Mouse (Mus musculus) spleen, adult 18-20 months (tissue): Measurements from ENCODE around the gene Ccdc3.
"Not testable (repeated sequence)": the region's sequence is repeated elsewhere in the genome, so short reads cannot be mapped to it uniquely, and the experiment has no call there.

Experiments
- DNase-seq, 2 experiments: peaks; one replicate each; pipeline ENCODE4 v3.0.0; 2022; ENCODE audit warnings: mixed read lengths in 2 of 2

Gene Ccdc3

DNA sequence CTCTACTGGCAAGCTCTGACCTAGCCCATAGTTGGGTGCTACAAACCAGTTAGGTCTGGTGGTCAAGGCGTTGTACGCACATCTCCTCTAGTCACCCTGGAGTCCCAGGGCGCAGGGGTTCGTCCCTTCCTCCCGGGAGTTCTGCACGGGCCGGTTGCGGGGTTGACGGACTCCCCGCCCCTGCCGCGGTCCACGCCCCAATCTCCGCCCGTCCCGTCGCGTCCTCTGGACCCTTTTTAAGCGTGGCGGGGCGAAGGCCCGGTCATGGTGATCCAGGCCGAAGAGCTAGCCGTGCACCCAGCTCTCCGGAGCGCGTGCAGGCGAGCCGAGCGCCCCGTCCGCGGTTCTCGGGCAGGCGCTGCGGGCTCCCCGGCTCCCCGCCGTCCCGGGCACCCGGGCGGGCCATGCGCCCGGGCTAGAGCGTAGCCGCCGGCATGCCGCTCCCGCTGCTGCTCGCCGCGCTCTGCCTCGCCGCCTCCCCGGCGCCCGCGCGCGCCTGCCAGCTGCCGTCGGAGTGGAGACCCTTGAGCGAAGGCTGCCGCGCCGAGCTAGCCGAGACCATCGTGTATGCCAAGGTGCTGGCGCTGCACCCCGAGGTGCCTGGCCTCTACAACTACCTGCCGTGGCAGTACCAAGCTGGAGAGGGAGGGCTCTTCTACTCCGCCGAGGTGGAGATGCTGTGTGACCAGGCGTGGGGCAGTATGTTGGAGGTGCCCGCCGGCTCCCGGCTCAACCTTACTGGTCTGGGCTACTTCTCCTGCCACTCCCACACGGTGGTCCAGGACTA is at the start of gene Ccdc3:
Gene Ccdc3 (plus strand): TSS at position 277 of the 787 bp plus-strand sequence.
- DNase-seq = no peak

DNA sequence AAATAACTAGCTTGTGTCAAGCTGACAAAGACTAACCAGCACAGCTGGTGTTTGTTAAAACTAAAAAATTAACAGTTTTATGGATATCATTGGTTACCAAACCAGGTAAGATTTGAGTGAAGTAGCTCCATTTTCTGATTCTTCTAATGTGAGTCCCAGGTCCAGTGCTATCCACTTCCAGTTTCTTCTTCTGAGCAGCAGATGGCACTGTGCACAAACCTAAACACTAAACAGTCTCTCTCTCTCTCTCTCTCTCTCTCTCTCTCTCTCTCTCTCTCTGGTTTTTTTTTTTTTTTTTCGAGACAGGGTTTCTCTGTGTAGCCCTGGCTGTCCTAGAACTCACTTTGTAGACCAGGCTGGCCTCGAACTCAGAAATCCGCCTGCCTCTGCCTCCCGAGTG is 47.2 kb upstream of the Ccdc3 start:
- DNase-seq = not testable (repeated sequence)

DNA sequence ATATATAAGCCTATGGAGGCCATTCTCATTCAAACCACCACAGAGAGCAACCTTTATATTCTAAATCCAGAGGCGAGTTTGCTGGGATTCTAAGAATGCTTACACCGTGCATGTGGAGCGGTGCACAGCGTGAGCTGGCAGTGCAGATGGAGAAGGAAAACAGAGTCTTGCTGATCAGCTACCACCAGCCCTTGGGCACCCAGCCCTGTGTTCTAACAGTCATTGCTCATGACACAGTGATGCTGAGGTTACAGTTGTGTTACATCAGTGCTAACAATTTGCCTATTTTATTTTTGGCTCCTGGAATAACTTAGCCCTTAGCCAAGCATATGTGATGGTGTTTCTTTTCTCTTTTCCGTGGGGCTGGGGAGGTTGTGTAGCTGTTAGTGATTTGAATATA is 42.7 kb upstream of the Ccdc3 start:
- DNase-seq = no peak

DNA sequence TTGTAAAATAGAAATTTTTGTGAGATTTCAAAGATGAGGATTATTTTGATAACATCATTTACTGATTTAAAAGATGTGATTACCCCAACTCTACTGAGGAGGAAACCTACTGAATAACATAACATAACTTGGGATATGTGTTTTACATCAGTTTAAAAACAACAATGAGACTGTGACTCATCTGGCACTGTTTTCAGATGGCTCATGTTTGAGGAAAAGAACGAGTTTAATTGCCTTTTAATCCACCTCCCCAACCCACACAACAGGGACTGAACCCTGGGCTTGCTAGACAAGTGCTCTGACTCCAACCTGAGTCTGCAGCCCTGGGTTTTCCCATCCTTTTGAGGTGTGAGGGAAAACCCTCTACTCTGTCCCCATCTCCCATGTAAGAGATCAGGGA is 42.3 kb upstream of the Ccdc3 start:
- no peak for DNase-seq

DNA sequence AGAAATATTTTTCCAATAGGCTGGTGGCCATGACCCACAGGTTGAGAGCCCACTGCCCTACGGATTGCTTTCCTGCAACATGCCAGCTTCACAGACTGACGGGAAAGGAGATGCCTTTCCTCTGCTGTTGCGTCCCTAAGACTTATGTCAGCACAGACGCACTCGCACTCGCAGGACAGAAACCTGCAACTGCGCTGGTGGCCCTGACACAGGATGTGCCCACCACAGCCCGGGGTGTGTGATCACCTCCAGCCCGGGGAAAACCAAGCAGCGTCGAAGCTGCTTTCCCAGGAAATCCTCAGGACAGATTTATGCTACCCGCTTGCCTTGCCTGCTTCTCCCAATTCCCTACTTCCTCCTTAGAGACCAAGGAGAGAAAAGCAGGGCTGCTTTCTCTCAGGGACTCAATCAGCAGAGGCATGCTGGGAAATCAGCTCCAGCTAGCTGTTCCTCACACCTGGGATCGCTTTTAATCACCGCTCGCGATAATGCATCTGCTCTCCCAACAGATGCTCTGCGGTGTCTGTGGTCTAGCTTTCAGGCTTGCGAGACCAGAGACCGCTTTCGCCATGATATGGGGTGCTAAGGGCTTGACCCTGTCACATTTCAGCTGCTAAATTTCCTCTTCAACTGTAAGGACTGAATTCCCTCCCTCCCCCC is 39.7 kb upstream of the Ccdc3 start:
- DNase-seq = no peak

DNA sequence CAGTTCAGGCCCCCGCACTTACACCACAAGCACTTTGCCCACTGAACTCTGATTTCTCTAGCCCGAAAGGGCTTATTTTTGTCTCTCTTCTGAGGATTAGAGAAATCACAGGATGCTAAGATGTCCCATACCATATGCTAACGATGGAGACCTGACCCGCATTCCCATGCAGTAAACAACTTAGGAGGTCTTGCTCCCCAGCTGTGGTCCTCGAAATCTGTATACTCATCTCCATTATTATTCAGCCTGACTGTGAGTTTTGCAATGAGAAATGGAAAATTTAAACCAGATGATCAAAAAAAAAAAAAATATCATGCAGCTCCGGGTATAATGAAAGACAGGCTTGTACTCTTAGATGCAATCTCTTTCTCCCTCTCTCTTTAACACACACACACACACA is 38.4 kb upstream of the Ccdc3 start:
- no peak for DNase-seq

DNA sequence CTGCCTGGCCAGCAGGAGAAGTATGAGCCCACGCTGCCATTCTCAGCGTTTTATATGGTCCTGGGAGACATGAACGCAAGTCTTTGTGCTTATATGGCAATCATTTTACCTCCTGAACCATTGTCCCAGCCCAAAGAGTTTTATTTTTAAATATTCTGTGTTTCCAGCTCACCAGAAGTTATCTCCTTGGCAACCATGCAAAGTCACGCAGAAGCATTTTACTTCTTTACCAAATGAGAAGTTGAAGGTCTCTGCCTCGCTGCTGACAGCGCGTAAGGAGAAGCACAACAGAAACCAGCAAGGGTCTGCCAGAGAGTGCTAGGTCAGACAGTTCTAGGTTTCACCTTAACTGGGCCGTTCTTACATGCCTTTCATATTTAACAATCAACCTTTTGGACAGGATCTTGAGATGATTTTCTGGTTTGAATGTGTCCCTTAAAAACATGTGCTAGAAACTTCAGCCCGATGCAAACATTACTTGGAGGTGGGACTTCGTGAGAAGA is 35.8 kb upstream of the Ccdc3 start:
- no peak for DNase-seq

DNA sequence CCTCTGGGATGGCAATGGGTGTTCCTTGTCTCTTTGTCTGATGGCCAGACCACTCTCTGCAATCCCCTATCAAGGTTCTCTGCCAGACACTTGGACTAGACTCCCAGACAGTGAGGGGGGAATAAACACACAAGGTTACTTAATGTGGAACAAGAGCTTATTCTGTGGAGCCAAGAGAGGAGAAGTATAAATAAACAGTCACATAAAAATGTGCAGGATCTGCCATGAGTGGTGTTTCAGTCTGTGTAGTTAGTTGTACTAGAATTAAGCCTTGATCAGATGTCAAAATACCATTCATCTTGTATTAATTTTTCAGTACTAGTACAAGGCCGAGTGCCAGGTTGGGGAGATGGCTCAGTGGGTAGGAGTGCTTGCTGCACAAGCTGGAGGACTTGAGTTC is 34.7 kb upstream of the Ccdc3 start:
- DNase-seq = no peak

DNA sequence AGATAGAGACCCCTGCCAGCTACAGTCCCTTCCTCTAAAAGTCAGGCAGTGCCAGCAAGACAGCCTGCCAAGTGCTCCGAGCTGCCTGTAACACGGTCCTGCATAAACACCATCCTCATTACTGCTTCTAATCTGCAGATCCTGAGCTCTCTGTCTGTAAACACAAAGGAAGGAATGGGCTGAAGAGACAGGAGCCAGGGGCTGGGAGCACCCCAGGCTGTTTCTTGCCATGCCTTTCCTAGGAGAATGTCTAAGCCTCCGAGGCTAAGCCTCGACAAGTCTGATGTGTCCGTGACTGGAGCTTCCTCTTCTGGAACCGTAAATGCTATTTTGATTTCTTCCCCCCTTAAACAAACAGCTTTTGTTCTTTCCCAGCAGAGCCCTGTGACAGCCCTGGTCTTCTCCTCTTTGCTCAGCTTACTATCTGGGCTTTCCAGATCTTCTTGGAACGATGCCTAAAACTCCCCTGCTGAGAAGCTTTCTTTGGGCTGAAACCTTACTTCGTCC is 24.7 kb upstream of the Ccdc3 start:
- no peak for DNase-seq

DNA sequence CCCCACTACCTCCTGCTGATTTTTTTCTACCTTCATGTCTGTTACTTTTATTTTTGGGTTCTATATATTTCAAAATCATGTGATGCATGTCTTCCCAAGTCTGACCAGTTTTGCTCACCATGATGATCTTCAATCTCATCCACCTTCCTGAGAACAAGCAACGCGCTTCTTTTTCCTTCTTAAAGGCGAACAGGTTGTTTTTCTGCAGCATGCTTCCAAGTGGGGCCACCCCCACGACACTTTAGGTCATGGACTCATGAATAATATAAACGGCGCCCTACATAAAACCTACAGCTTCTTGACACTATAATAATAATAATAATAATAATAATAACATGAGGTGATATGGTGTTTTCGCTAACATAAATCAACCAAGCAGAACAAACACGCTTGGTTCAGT is 23.2 kb upstream of the Ccdc3 start:
- DNase-seq = no peak

DNA sequence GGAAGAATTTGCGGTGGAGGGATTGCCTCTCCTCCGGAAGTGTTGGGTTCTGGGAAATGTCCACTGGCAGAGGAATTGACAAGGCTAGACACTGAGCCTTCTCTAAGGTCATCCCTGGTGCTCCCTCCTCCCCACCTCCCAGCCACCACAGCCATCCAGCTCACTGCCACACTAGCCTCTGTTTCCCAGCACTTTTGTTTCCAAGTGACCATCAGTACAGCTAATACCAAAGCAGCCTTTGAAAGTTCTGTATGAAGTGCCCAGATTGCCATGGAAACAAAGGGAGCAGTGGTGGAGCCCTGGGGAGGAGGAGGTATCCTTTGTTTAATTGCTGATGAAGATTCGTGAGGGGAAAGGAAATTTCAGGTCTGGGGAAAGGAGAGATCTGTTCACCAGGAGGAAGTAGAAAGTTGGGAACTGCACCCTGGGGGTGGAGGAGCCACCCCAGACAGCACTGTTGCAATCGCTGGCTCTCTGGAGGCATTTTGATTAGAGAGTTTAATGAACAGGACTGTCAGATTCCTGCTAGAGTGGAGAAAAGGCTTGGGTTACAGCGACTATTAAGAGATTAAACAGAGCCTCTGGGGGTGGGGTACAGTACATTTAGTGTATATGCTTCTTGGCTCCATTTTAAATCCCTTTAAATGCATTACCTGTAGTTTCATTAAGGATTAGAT is 20.6 kb upstream of the Ccdc3 start:
- no peak for DNase-seq

DNA sequence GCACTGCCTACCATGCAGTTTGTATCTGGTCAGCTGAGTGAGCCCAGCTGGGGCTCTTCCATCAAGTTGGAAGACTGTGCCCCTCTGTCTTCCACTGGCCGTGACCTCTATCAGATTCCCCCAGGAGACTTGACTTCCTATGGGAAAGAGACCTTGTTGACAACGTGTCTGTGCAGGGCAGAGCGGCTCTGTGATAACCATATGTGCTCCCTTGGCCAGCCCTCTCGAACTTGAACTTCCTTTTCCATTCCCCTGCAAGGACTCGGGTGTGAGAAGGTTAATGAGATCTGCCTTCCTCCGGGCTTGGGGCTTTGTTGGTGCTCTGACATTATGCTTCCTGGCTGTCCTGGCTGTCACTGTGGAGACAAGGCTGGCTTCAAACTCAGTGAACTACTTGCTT is 12.1 kb upstream of the Ccdc3 start:
- no peak for DNase-seq

DNA sequence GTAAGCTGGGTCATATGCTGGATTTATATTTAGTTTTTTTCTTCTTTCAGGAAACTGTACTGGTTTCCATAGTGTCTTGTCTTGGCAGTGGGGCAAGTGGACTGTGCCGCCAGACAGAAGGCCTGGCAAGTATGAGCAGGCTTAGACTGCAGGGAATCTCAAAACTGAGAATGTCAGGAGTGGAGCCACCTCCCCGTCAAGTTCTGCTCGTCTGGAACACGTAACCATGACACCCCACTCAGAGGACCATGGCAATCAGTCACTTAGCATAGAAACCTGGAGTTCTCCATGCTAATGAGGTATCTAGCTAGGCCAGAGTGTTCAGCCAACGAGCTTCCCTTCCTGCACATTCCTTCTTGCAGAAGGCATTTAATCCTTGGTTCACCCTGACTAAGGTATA is 10.2 kb upstream of the Ccdc3 start:
- DNase-seq = no peak

DNA sequence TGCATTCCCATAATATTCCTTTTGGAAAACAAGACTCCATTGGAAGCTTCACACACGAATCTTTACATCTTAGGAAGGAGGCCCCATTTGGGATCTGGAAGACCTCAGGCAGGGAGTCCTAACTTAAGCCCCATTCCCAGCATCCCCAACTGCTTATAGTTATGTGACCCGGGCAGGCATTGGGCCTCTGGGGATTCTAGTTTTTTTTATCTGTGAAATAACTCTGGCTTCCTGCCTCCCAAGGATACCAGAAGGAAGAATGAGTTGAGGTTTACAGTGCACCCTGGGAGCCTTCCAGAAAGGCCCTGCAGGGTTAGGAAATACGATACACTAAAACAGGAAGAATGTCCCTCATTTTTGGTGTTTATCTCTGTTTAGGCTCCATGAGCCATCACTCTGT is 8.5 kb upstream of the Ccdc3 start:
- DNase-seq = no peak

DNA sequence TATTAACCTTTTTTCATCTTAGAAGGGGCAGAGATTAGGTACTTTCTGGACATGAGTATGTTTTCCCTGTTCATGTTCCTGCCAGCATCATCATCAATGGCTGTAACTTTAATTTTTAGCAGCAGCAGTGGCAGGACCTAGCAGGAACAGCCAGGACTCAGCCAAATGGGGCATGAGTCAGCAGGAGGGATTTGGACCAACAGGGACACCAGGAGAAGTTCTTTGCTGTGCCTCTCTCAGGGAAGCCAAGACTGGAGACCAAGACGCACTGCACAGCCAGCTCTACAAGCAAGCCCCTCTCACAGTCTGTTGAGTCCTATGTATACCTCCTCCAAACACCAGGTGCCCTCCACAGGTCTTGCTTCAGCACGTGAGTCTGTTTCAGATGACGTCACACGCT is 5.5 kb upstream of the Ccdc3 start:
- DNase-seq = no peak

DNA sequence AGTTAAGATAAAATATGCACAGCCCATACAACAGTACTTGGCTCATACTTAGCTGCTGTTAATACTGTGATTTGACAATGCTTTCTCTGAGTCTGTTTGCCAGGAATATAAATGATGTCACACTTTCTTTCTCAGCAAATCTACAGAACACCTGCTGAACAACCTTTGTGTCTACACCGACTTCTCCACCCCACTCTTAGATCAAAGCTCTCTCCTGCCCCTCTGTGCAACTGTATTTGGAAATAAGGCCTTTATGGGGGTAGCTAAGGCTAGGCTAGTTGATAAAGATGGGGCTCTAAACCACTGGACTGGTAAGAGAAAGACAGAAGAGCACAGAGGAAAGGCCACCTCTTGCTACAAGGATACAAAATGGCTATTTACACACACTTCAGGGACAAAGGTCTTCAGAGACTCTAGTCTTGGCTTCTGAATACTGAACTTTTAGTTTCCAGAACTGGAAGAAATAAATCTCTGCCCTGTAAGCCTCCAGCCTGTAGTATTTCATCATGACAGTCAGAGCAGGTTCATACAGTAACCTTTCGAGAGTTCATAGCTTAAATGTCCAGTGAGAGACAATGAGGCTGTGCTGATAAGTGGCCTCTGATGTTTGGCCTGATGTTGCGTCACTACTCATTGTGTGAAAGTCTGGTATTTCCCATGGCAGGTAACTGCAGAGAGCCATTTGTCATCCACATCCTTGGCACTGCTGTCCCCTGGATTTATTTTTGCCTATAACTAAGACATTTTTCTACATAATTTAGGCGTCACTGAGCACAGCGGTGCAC is 2.4 kb upstream of the Ccdc3 start:
- DNase-seq = no peak

DNA sequence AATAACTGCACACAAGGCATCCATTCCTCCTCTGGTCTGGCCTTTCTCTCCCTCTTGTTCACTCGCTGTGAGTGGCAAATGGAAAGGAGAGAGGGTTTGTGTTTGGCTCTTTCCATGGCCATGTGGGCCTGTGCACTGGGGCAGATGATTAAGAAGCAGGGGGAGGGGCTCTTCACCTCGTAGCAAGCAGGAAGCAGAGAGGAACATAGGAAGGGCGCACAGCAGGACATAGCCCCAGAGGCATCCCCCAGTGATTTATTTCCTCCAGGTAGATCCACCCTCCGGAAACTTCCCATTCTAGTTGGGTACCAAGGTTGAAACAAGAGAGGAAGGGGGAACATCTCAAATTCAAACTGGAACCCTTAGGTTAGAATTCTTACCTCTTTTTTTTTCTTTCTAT is 2.4 kb downstream of the Ccdc3 start:
- DNase-seq = no peak

DNA sequence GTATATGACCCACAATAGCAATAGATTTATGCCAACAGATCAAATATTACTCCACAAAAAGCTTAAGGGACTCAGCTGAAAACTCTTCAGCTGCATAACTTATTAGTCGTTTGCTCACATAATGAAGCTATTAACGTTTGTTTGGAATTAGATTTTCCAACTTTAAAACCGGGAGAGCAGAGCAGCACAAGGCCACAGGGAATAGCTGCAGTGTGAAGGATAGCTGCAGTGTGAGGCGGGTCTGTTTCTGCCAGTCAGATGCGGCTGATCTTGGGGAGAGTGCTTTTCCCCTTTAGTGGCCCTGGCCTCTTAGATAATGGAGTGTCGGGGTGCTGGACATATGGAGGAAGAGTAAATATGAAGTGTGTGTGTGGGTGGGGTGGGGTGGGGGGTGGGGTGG is 6.9 kb downstream of the Ccdc3 start:
- DNase-seq = no peak

DNA sequence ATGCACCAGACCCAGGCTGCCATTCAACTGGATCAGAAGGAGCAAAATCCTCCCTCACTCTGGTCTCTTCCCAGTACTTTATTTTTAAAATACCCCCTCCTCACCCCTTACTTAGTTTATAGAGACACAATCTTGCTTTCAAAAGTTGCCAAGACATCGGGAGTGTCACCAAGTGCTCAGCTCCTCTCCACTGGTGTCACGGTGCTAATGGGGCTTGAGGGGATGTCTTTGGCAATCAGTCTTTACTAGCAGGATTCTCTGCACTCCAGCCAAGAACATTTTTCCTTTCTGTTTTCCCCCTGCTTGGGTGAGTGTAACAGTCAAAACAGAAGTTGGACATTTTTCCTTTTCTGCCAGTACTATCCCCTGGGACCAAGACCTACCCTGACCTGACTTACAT is 10.3 kb downstream of the Ccdc3 start:
- no peak for DNase-seq

DNA sequence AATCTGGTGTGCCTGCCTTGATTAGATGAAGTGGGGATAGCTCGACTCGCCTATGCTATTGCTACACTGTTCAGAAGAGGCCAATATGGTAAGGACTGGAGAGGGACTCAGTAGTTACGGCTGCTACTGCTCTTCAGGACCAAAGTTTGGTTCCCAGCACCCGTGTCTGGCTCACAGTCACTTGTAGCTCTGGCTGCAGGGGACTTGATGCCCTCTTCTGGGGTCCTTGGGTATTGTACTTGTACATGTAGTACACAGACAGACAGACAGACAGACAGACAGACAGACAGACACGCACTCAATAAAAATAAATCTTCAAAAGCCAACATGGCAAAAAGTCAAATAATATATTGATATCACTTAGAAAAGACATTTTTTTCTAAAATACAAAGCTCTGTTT is 17.1 kb downstream of the Ccdc3 start:
- no peak for DNase-seq

DNA sequence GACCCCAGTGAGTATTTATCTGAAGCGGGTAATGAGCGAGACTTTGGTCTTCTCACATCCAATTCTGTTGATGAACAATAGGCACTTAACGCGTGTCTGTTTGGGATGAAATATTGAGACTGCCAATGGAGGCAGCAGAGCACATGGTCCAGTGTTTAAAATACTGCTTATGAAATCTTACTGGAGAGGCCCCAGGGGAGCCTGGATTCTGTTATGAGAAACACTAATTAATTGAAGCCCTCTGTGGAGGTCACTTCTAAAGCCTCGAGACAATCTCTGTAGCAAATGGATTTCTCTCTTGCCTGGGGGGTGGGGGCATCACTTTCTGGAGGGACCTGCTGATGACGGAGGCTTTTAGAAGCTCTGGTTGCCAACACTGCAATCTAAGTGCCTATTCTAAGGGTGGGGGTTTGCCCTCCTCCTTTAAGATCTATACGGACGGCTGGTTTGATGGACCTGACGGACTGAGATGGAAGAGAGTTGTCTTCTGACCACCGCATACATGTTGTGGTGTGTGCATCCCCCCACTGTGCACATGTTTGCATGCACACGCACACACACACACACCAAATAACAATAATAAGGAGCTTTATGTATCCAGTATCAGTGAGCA is 22.8 kb downstream of the Ccdc3 start:
- no peak for DNase-seq

DNA sequence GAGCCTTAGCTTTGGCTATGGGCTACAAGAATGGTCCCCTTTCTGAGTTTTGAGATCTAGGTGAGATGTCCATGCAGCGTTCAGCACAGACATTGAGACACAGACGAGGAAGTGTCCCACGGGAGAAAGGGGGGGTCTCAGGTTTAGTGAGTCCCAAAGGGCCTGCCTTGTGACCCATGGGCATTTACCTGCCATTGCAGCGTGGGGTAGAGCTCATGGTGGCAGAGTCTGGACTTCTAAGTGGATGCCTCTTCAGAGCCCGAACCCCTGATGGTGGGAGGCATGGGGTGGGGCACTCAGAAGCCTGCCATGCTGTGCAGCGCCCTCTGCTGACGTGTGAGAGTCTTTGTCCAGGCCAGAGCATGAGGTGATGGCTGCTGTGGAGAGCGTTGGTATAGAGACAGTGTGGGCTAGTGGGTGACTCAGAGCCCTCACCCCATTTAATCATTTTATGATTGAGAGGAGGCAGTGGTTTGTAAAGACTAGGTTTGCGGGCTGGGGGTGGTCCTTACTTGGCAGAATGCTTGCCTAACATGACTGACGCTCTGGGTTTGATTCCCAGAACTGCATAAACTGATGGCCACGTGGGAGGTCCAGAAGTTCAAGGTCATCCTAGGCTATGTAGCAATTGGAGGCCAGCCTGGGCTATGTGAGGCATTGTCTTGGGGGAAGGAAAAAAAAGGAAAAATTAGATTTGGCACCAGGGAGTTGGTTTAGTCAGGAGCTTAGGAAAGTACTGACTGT is 23.6 kb downstream of the Ccdc3 start:
- no peak for DNase-seq
